20 mouse cellular contexts compared by ENCODE assay signal in genomic region chr19:10661373-10661772, GRCm38 (mm10). TPM values are rescaled to one million over a fixed set of nuclear protein-coding genes. Genes with fewer than 3 reads are reported as not detected.
A peak's percentile ranks its signal among the peaks of the same experiment; 100 is the strongest.
DNase-seq lines count a peak whose midpoint lies in the region; ATAC-seq and TF ChIP-seq lines count a peak whose summit lies in the region.
"Had no signal": no experiment of that assay in that cellular context is flagged by ENCODE, and none has a peak within 500 bp of the region (broad histone marks: within the 10 kb centered on the region; RNA-seq: fewer than 3 reads in every experiment).

No protein-coding gene starts in this region.

- H3K9me3 ChIP-seq in intestine, embryonic 15.5 days = no peaks in the 10 kb centered on the region
- H3K9me3 ChIP-seq in intestine, postnatal 0 days (ENCODE audit: control insufficient read depth) = no peaks in the 10 kb centered on the region
- no peaks in the 10 kb centered on the region for H3K9me3 ChIP-seq in intestine, embryonic 16.5 days (ENCODE audit: control insufficient read depth, low read length)
- no peaks in the 10 kb centered on the region for H3K9me3 ChIP-seq in neural tube, embryonic 15.5 days (replicated peaks)
- H3K9me3 ChIP-seq: embryonic facial prominence, embryonic 10.5 days; forebrain, embryonic 10.5 days; hindbrain, embryonic 10.5 days; limb, embryonic 12.5 days; midbrain, embryonic 13.5 days had no signal

- 81% methylated on average over 5 of the region's 5 CpGs for WGBS in intestine, embryonic 15.5 days
- 81% methylated on average over 5 of the region's 5 CpGs for WGBS in intestine, postnatal 0 days
- WGBS in bone marrow, adult 2 months = 64% methylated on average over 5 of the region's 5 CpGs
- WGBS in intestine, embryonic 16.5 days = 76% methylated on average over 5 of the region's 5 CpGs
- 81% methylated on average over 5 of the region's 5 CpGs for WGBS in neural tube, embryonic 15.5 days

- 0 out of 2 replicates have a peak, but pooled peaks cover 2% of the 10 kb centered on the region for H3K4me1 ChIP-seq in intestine, embryonic 15.5 days (replicated peaks)
- H3K4me1 ChIP-seq in intestine, postnatal 0 days (replicated peaks; ENCODE audit: control insufficient read depth, insufficient read depth, low read length) = peaks cover 4% of the 10 kb centered on the region; the same call in 1 of the 2 replicates
- peaks cover 2% of the 10 kb centered on the region; the same call in 1 of the 2 replicates for H3K4me1 ChIP-seq in bone marrow, adult 2 months (ENCODE audit: control insufficient read depth, insufficient read depth, low read length)
- H3K4me1 ChIP-seq in intestine, embryonic 16.5 days (ENCODE audit: control insufficient read depth, insufficient read depth, low read length) = 0 out of 2 replicates have a peak, but pooled peaks cover 2% of the 10 kb centered on the region
- H3K4me1 ChIP-seq in neural tube, embryonic 15.5 days = no peaks in the 10 kb centered on the region
- H3K4me1 ChIP-seq: forebrain, embryonic 10.5 days; midbrain, embryonic 13.5 days had no signal

- H3K36me3 ChIP-seq in intestine, embryonic 15.5 days = no peaks in the 10 kb centered on the region
- no peaks in the 10 kb centered on the region for H3K36me3 ChIP-seq in intestine, postnatal 0 days (ENCODE audit: control insufficient read depth, insufficient read depth)
- H3K36me3 ChIP-seq in intestine, embryonic 16.5 days (ENCODE audit: control insufficient read depth, insufficient read depth, low read length) = no peaks in the 10 kb centered on the region
- H3K36me3 ChIP-seq in neural tube, embryonic 15.5 days = no peaks in the 10 kb centered on the region
- H3K36me3 ChIP-seq: embryonic facial prominence, embryonic 10.5 days; forebrain, embryonic 10.5 days; hindbrain, embryonic 10.5 days; limb, embryonic 12.5 days; midbrain, embryonic 13.5 days had no signal

- no peak for TF ChIP-seq CTCF in intestine, postnatal 0 days (IDR thresholded peaks at IDR 0.05; ENCODE audit: low read depth)
- no peak for TF ChIP-seq CTCF in bone marrow, adult 2 months (IDR thresholded peaks at IDR 0.05; ENCODE audit: control insufficient read depth, insufficient read depth, low read length)

- H3K27ac ChIP-seq in intestine, embryonic 15.5 days = no peak overlapping the region
- H3K27ac ChIP-seq in intestine, postnatal 0 days (ENCODE audit: low read depth, low read length) = no peak overlapping the region
- H3K27ac ChIP-seq in bone marrow, adult 2 months (ENCODE audit: control insufficient read depth, insufficient read depth, low read depth, low read length, poor library complexity) = peak overlapping the region; percentile 79
- no peak overlapping the region for H3K27ac ChIP-seq in intestine, embryonic 16.5 days (ENCODE audit: low read length)
- no peak overlapping the region for H3K27ac ChIP-seq in neural tube, embryonic 15.5 days (replicated peaks)
- H3K27ac ChIP-seq: embryonic facial prominence, embryonic 10.5 days; forebrain, embryonic 10.5 days; hindbrain, embryonic 10.5 days; limb, embryonic 12.5 days; midbrain, embryonic 13.5 days had no signal

- H3K9ac ChIP-seq in intestine, embryonic 15.5 days = no peak overlapping the region
- H3K9ac ChIP-seq in intestine, postnatal 0 days (ENCODE audit: low read depth, low read length) = no peak overlapping the region
- H3K9ac ChIP-seq in intestine, embryonic 16.5 days (ENCODE audit: low read depth, low read length) = no peak overlapping the region
- H3K9ac ChIP-seq in neural tube, embryonic 15.5 days (replicated peaks) = no peak overlapping the region
- H3K9ac ChIP-seq: limb, embryonic 12.5 days; midbrain, embryonic 13.5 days had no signal

- no peaks in the 10 kb centered on the region for H3K27me3 ChIP-seq in intestine, embryonic 15.5 days (replicated peaks)
- H3K27me3 ChIP-seq in intestine, postnatal 0 days (replicated peaks; ENCODE audit: control insufficient read depth, insufficient read depth, low read length) = no peaks in the 10 kb centered on the region
- H3K27me3 ChIP-seq in intestine, embryonic 16.5 days (replicated peaks; ENCODE audit: control insufficient read depth, insufficient read depth, low read length) = no peaks in the 10 kb centered on the region
- H3K27me3 ChIP-seq in neural tube, embryonic 15.5 days (replicated peaks) = no peaks in the 10 kb centered on the region
- H3K27me3 ChIP-seq: limb, embryonic 12.5 days; midbrain, embryonic 13.5 days had no signal

- TF ChIP-seq POLR2A in bone marrow, adult 2 months (IDR thresholded peaks at IDR 0.05; ENCODE audit: borderline replicate concordance, control insufficient read depth, low read depth, low read length) = no peak

- no peak for DNase-seq in urinary bladder, adult 2 months (ENCODE audit: low spot score)
- DNase-seq: cerebellum, postnatal 10 days; heart, adult 18-20 months; kidney, adult 18-20 months; lung, postnatal 14 days; thymus, adult 2 months had no signal

- H3K4me3 ChIP-seq in intestine, embryonic 15.5 days (replicated peaks) = no peak overlapping the region
- no peak overlapping the region for H3K4me3 ChIP-seq in intestine, postnatal 0 days (ENCODE audit: low read depth, low read length)
- H3K4me3 ChIP-seq in bone marrow, adult 2 months (replicated peaks; ENCODE audit: control insufficient read depth, low read depth, low read length) = no peak overlapping the region
- H3K4me3 ChIP-seq in intestine, embryonic 16.5 days (ENCODE audit: low read length) = no peak overlapping the region
- H3K4me3 ChIP-seq in neural tube, embryonic 15.5 days (replicated peaks) = no peak overlapping the region
- H3K4me3 ChIP-seq: embryonic facial prominence, embryonic 10.5 days; forebrain, embryonic 10.5 days; hindbrain, embryonic 10.5 days; limb, embryonic 12.5 days; midbrain, embryonic 13.5 days had no signal

- no peak overlapping the region for H3K4me2 ChIP-seq in intestine, embryonic 15.5 days (replicated peaks)
- no peak overlapping the region for H3K4me2 ChIP-seq in intestine, postnatal 0 days (replicated peaks; ENCODE audit: low read depth)
- no peak overlapping the region for H3K4me2 ChIP-seq in intestine, embryonic 16.5 days (ENCODE audit: low read depth, low read length)
- H3K4me2 ChIP-seq in neural tube, embryonic 15.5 days = no peak overlapping the region
- H3K4me2 ChIP-seq: limb, embryonic 12.5 days; midbrain, embryonic 13.5 days had no signal

- 0 out of 2 replicates have a peak, but pooled peaks have one; percentile 24 for ATAC-seq in intestine, embryonic 15.5 days
- no peak for ATAC-seq in intestine, postnatal 0 days
- peak; percentile 27; the same call in 1 of the 2 replicates for ATAC-seq in intestine, embryonic 16.5 days
- ATAC-seq in megakaryocyte-erythroid progenitor cell, adult 5-6 weeks (replicated peaks; ENCODE audit: low FRiP score, low TSS enrichment, poor library complexity, severe bottlenecking) = peak; percentile 89
- ATAC-seq in neural tube, embryonic 15.5 days (ENCODE audit: low FRiP score) = no peak
- ATAC-seq in inflammation-experienced regulatory T-cells, adult 6 months = no peak
- ATAC-seq: activated CD4-positive, CD25-positive, alpha-beta regulatory T cell, adult 4 months; midbrain, embryonic 13.5 days had no signal

RNA-seq across cellular contexts. Expression of gene Pga5, which starts 16.5 kb away (rescaled TPM):
- 0.39 and 0.61 TPM in 2 replicates for polyA plus RNA-seq in intestine, embryonic 15.5 days (2015; fragmentation: Nextera tagmentation; extraction: Ambion mirVana)
- 5.0 and 24.6 TPM in 2 replicates for polyA plus RNA-seq in intestine, postnatal 0 days (2015; fragmentation: Nextera tagmentation; extraction: Ambion mirVana)
- polyA plus RNA-seq in bone marrow, adult 2 months (2011; ENCODE audit: insufficient read depth, insufficient read length, low replicate concordance, missing spikeins) = not detected in 2 replicates
- 0.71 and 0.78 TPM in 2 replicates for polyA plus RNA-seq in intestine, embryonic 16.5 days (2015; fragmentation: Nextera tagmentation; extraction: Ambion mirVana)
- total RNA-seq in megakaryocyte-erythroid progenitor cell, adult 5-6 weeks (2014; fragmentation: Nextera tagmentation) = not detected in 2 replicates
- total RNA-seq in megakaryocyte-erythroid progenitor cell, adult 5-6 weeks (2017) = not detected in 2 replicates
- not detected in 2 replicates for polyA plus RNA-seq in neural tube, embryonic 15.5 days (2015; fragmentation: Nextera tagmentation; extraction: Ambion mirVana)
- polyA plus RNA-seq in urinary bladder, adult 2 months (2012; rRNA removed) = 0.08 TPM in 1 of 2 replicates, not detected in the other
- not detected for polyA plus RNA-seq in inflammation-experienced regulatory T-cells, adult 6 months (2017; shearing (Covaris generic))
- total RNA-seq: heart, adult 18-20 months; left cerebral cortex, adult 18-20 months had no signal
- polyA plus RNA-seq: activated CD4-positive, CD25-positive, alpha-beta regulatory T cell, adult 4 months; embryonic facial prominence, embryonic 10.5 days; forebrain, embryonic 10.5 days; hindbrain, embryonic 10.5 days; limb, embryonic 12.5 days; midbrain, embryonic 13.5 days had no signal

RNA-seq across cellular contexts. Expression of gene Vps37c, which starts 27.2 kb away (rescaled TPM):
- 28.1 and 28.7 TPM in 2 replicates for polyA plus RNA-seq in intestine, embryonic 15.5 days (2015; fragmentation: Nextera tagmentation; extraction: Ambion mirVana)
- 31.3 and 32.2 TPM in 2 replicates for polyA plus RNA-seq in intestine, postnatal 0 days (2015; fragmentation: Nextera tagmentation; extraction: Ambion mirVana)
- polyA plus RNA-seq in bone marrow, adult 2 months (2011; ENCODE audit: insufficient read depth, insufficient read length, low replicate concordance, missing spikeins) = 14.4 and 29.5 TPM in 2 replicates
- 36.2 and 37.6 TPM in 2 replicates for polyA plus RNA-seq in intestine, embryonic 16.5 days (2015; fragmentation: Nextera tagmentation; extraction: Ambion mirVana)
- total RNA-seq in megakaryocyte-erythroid progenitor cell, adult 5-6 weeks (2014; fragmentation: Nextera tagmentation) = 18.3 and 20.2 TPM in 2 replicates
- 6.9 and 7.8 TPM in 2 replicates for total RNA-seq in megakaryocyte-erythroid progenitor cell, adult 5-6 weeks (2017)
- polyA plus RNA-seq in neural tube, embryonic 15.5 days (2015; fragmentation: Nextera tagmentation; extraction: Ambion mirVana) = 28.7 and 30.3 TPM in 2 replicates
- polyA plus RNA-seq in urinary bladder, adult 2 months (2012; rRNA removed) = 14.5 and 17.5 TPM in 2 replicates
- polyA plus RNA-seq in inflammation-experienced regulatory T-cells, adult 6 months (2017; shearing (Covaris generic)) = 10 to 100 TPM; 11.4 to 15.9 (median 14.1) TPM

RNA-seq across cellular contexts. Expression of gene Vwce, which starts 27.4 kb away (rescaled TPM):
- polyA plus RNA-seq in intestine, embryonic 15.5 days (2015; fragmentation: Nextera tagmentation; extraction: Ambion mirVana) = 3.4 and 4.8 TPM in 2 replicates
- polyA plus RNA-seq in intestine, postnatal 0 days (2015; fragmentation: Nextera tagmentation; extraction: Ambion mirVana) = 7.1 and 8.4 TPM in 2 replicates
- polyA plus RNA-seq in bone marrow, adult 2 months (2011; ENCODE audit: insufficient read depth, insufficient read length, low replicate concordance, missing spikeins) = 0.41 and 0.77 TPM in 2 replicates
- polyA plus RNA-seq in intestine, embryonic 16.5 days (2015; fragmentation: Nextera tagmentation; extraction: Ambion mirVana) = 4.8 and 5.5 TPM in 2 replicates
- total RNA-seq in megakaryocyte-erythroid progenitor cell, adult 5-6 weeks (2014; fragmentation: Nextera tagmentation) = 0.90 and 0.99 TPM in 2 replicates
- total RNA-seq in megakaryocyte-erythroid progenitor cell, adult 5-6 weeks (2017) = not detected in 2 replicates
- 1.7 and 2.4 TPM in 2 replicates for polyA plus RNA-seq in neural tube, embryonic 15.5 days (2015; fragmentation: Nextera tagmentation; extraction: Ambion mirVana)
- polyA plus RNA-seq in urinary bladder, adult 2 months (2012; rRNA removed) = 0.07 and 0.12 TPM in 2 replicates
- under 1 TPM in 1 of 3 experiments, not detected in 2; 0.79 TPM for polyA plus RNA-seq in inflammation-experienced regulatory T-cells, adult 6 months (2017; shearing (Covaris generic))

RNA-seq across cellular contexts. Expression of gene Tkfc, which starts 55.9 kb away (rescaled TPM):
- polyA plus RNA-seq in intestine, embryonic 15.5 days (2015; fragmentation: Nextera tagmentation; extraction: Ambion mirVana) = 36.3 and 45.5 TPM in 2 replicates
- 76.4 and 83.9 TPM in 2 replicates for polyA plus RNA-seq in intestine, postnatal 0 days (2015; fragmentation: Nextera tagmentation; extraction: Ambion mirVana)
- 3.7 and 5.3 TPM in 2 replicates for polyA plus RNA-seq in bone marrow, adult 2 months (2011; ENCODE audit: insufficient read depth, insufficient read length, low replicate concordance, missing spikeins)
- polyA plus RNA-seq in intestine, embryonic 16.5 days (2015; fragmentation: Nextera tagmentation; extraction: Ambion mirVana) = 70.8 and 81.3 TPM in 2 replicates
- 9.0 and 9.6 TPM in 2 replicates for total RNA-seq in megakaryocyte-erythroid progenitor cell, adult 5-6 weeks (2014; fragmentation: Nextera tagmentation)
- 1.9 and 4.2 TPM in 2 replicates for total RNA-seq in megakaryocyte-erythroid progenitor cell, adult 5-6 weeks (2017)
- polyA plus RNA-seq in neural tube, embryonic 15.5 days (2015; fragmentation: Nextera tagmentation; extraction: Ambion mirVana) = 21.8 and 25.2 TPM in 2 replicates
- 11.1 and 11.9 TPM in 2 replicates for polyA plus RNA-seq in urinary bladder, adult 2 months (2012; rRNA removed)
- polyA plus RNA-seq in inflammation-experienced regulatory T-cells, adult 6 months (2017; shearing (Covaris generic)) = 10 to 100 TPM in 1 of 3 experiments, 1 to 10 TPM in 2; 8.4 to 10.7 (median 9.5) TPM

RNA-seq across cellular contexts. Expression of gene Ddb1, which starts 56.2 kb away (rescaled TPM):
- polyA plus RNA-seq in intestine, embryonic 15.5 days (2015; fragmentation: Nextera tagmentation; extraction: Ambion mirVana) = 278 and 283 TPM in 2 replicates
- polyA plus RNA-seq in intestine, postnatal 0 days (2015; fragmentation: Nextera tagmentation; extraction: Ambion mirVana) = 97.9 and 100 TPM in 2 replicates
- 59.3 and 107 TPM in 2 replicates for polyA plus RNA-seq in bone marrow, adult 2 months (2011; ENCODE audit: insufficient read depth, insufficient read length, low replicate concordance, missing spikeins)
- polyA plus RNA-seq in intestine, embryonic 16.5 days (2015; fragmentation: Nextera tagmentation; extraction: Ambion mirVana) = 268 and 271 TPM in 2 replicates
- total RNA-seq in megakaryocyte-erythroid progenitor cell, adult 5-6 weeks (2014; fragmentation: Nextera tagmentation) = 229 and 288 TPM in 2 replicates
- 535 and 656 TPM in 2 replicates for total RNA-seq in megakaryocyte-erythroid progenitor cell, adult 5-6 weeks (2017)
- 194 and 213 TPM in 2 replicates for polyA plus RNA-seq in neural tube, embryonic 15.5 days (2015; fragmentation: Nextera tagmentation; extraction: Ambion mirVana)
- polyA plus RNA-seq in urinary bladder, adult 2 months (2012; rRNA removed) = 149 and 160 TPM in 2 replicates
- polyA plus RNA-seq in inflammation-experienced regulatory T-cells, adult 6 months (2017; shearing (Covaris generic)) = 100 to 1,000 TPM in 2 of 3 experiments, 10 to 100 TPM in 1; 94.0 to 107 (median 105) TPM

Comparison
In these comparisons a context has a peak if more than half of its experiments do, and no peak if none do; other contexts are left out.
1. ATAC-seq: peak in intestine, embryonic 15.5 days (single experiment), intestine, embryonic 16.5 days (single experiment) and megakaryocyte-erythroid progenitor cell, adult 5-6 weeks (single experiment); none in intestine, postnatal 0 days (single experiment), neural tube, embryonic 15.5 days (single experiment) and inflammation-experienced regulatory T-cells, adult 6 months (single experiment).